Mouse (Mus musculus) forebrain, embryonic 15.5 days (tissue): ENCODE measurements around the gene Rassf5. TPM values are rescaled to one million over a fixed set of nuclear protein-coding genes. Genes with fewer than 3 reads are reported as not detected.

Experiments used
- ATAC-seq: fragments of 200-750 bp; cut with Nextera tagmentation; replicated peaks from 2 replicates; pipeline ENCODE4 v1.8.0; 2017; ENCODE audit warnings: mild to moderate bottlenecking, moderate TSS enrichment, moderate library complexity
- H3K27ac ChIP-seq: fragments of 300-500 bp; sonication (generic); replicated peaks from 2 replicates; pipeline ENCODE4 v1.5.1; 2015; ENCODE audit warnings: mild to moderate bottlenecking, inconsistent platforms
- H3K27me3 ChIP-seq: fragments of 300-500 bp; sonication (generic); 2 replicates; pipeline ENCODE4 v1.6.1; 2015; ENCODE audit warnings: inconsistent platforms
- H3K36me3 ChIP-seq: fragments of 300-500 bp; sonication (generic); 2 replicates; pipeline ENCODE4 v1.6.1; 2015; ENCODE audit warnings: mild to moderate bottlenecking, inconsistent platforms
- H3K4me1 ChIP-seq: fragments of 300-500 bp; sonication (generic); 2 replicates; pipeline ENCODE4 v1.6.1; 2015; ENCODE audit warnings: inconsistent platforms
- H3K4me2 ChIP-seq: fragments of 300-500 bp; sonication (generic); replicated peaks from 2 replicates; pipeline ENCODE4 v1.6.1; 2015; ENCODE audit warnings: mild to moderate bottlenecking, inconsistent platforms
- H3K4me3 ChIP-seq: fragments of 300-500 bp; sonication (generic); 2 replicates; pipeline ENCODE4 v1.5.1; 2015; ENCODE audit warnings: mild to moderate bottlenecking, inconsistent platforms
- H3K9ac ChIP-seq: fragments of 300-500 bp; sonication (generic); replicated peaks from 2 replicates; pipeline ENCODE4 v1.6.1; 2015; ENCODE audit warnings: mild to moderate bottlenecking, inconsistent platforms
- H3K9me3 ChIP-seq: fragments of 300-500 bp; sonication (generic); 2 replicates; pipeline ENCODE4 v1.6.1; 2016; ENCODE audit warnings: inconsistent platforms
- WGBS: fragments of 180-500 bp; shearing (Covaris S2); methylation state at CpG from one replicate; pipeline ENCODE4 v1.1.7; 2015; ENCODE audit warnings: mixed read lengths; 5-methylcytosine and 5-hydroxymethylcytosine counted together
- polyA plus RNA-seq: library from polyadenylated mRNA; unstranded; fragments of >200 nt; fragmentation: Nextera tagmentation; extraction: Ambion mirVana; gene quantifications from 2 replicates; pipeline ENCODE4 v1.2.1, GENCODE M21; 2015

Gene Rassf5
- polyA plus RNA-seq, 1 experiment from 2014 or later = 1.8 TPM

- Histone ChIP-seq H3K4me3 (no peak overlapping the region), H3K9me3 (no peaks in the 10 kb centered on the region), H3K27ac (no peak overlapping the region), H3K36me3 (no peaks in the 10 kb centered on the region), H3K27me3 (no peaks in the 10 kb centered on the region), H3K4me2 (no peak overlapping the region), H3K9ac (no peak overlapping the region), H3K4me1 (no peaks in the 10 kb centered on the region)
- no peak for ATAC-seq
- 82% methylated on average over 4 of the region's 4 CpGs for WGBS
These were observed 43.7 kb downstream of the Rassf5 start for GRCm38 (mm10) chr1:131201391-131201790.

GRCm38 (mm10) chr1:131200588-131200987 is 44.5 kb downstream of the Rassf5 start:
- ATAC-seq = no peak
- Histone ChIP-seq H3K4me3 (no peak overlapping the region), H3K36me3 (no peaks in the 10 kb centered on the region), H3K27ac (no peak overlapping the region), H3K9ac (no peak overlapping the region), H3K4me1 (no peaks in the 10 kb centered on the region), H3K9me3 (no peaks in the 10 kb centered on the region), H3K4me2 (no peak overlapping the region), H3K27me3 (no peaks in the 10 kb centered on the region)
- WGBS = 58% methylated on average over 10 of the region's 10 CpGs

- Histone ChIP-seq H3K27ac (no peak overlapping the region), H3K9me3 (no peaks in the 10 kb centered on the region), H3K9ac (no peak overlapping the region), H3K4me3 (no peak overlapping the region), H3K4me2 (no peak overlapping the region), H3K36me3 (no peaks in the 10 kb centered on the region), H3K4me1 (no peaks in the 10 kb centered on the region), H3K27me3 (no peaks in the 10 kb centered on the region)
- 67% methylated on average over 12 of the region's 12 CpGs for WGBS
- ATAC-seq = no peak
These were observed 45.1 kb downstream of the Rassf5 start for GRCm38 (mm10) chr1:131199976-131200375.

GRCm38 (mm10) chr1:131199118-131199821 is 45.8 kb downstream of the Rassf5 start:
- H3K27ac ChIP-seq = no peak overlapping the region
- no peak overlapping the region for H3K4me2 ChIP-seq
- WGBS = 80% methylated on average over 18 of the region's 18 CpGs
- H3K4me3 ChIP-seq = no peak overlapping the region
- no peaks in the 10 kb centered on the region for H3K27me3 ChIP-seq
- no peak overlapping the region for H3K9ac ChIP-seq
- no peak for ATAC-seq
- no peaks in the 10 kb centered on the region for H3K4me1 ChIP-seq
- H3K9me3 ChIP-seq = no peaks in the 10 kb centered on the region
- no peaks in the 10 kb centered on the region for H3K36me3 ChIP-seq

GRCm38 (mm10) chr1:131198417-131198960 is 46.6 kb downstream of the Rassf5 start:
- Histone ChIP-seq H3K4me3 (no peak overlapping the region), H3K27me3 (no peaks in the 10 kb centered on the region), H3K9ac (no peak overlapping the region), H3K27ac (no peak overlapping the region), H3K9me3 (no peaks in the 10 kb centered on the region), H3K36me3 (no peaks in the 10 kb centered on the region), H3K4me1 (no peaks in the 10 kb centered on the region), H3K4me2 (no peak overlapping the region)
- no peak for ATAC-seq
- WGBS = 73% methylated on average over 9 of the region's 9 CpGs

GRCm38 (mm10) chr1:131196107-131196506 is 49.0 kb downstream of the Rassf5 start:
- no peak overlapping the region for H3K27ac ChIP-seq
- no peaks in the 10 kb centered on the region for H3K36me3 ChIP-seq
- no peaks in the 10 kb centered on the region for H3K4me1 ChIP-seq
- no peak overlapping the region for H3K9ac ChIP-seq
- no peak for ATAC-seq
- H3K9me3 ChIP-seq = no peaks in the 10 kb centered on the region
- 66% methylated on average over 2 of the region's 2 CpGs for WGBS
- H3K4me3 ChIP-seq = no peak overlapping the region
- H3K4me2 ChIP-seq = no peak overlapping the region
- H3K27me3 ChIP-seq = no peaks in the 10 kb centered on the region

GRCm38 (mm10) chr1:131195653-131196052 is 49.4 kb downstream of the Rassf5 start:
- 91% methylated on average over 7 of the region's 7 CpGs for WGBS
- no peaks in the 10 kb centered on the region for H3K9me3 ChIP-seq
- no peak overlapping the region for H3K9ac ChIP-seq
- no peak for ATAC-seq
- no peaks in the 10 kb centered on the region for H3K4me1 ChIP-seq
- no peak overlapping the region for H3K4me3 ChIP-seq
- no peak overlapping the region for H3K27ac ChIP-seq
- no peaks in the 10 kb centered on the region for H3K27me3 ChIP-seq
- no peaks in the 10 kb centered on the region for H3K36me3 ChIP-seq
- H3K4me2 ChIP-seq = no peak overlapping the region

- WGBS = 63% methylated on average over 3 of the region's 3 CpGs
- H3K4me3 ChIP-seq = no peak overlapping the region
- no peak overlapping the region for H3K4me2 ChIP-seq
- no peaks in the 10 kb centered on the region for H3K27me3 ChIP-seq
- no peak for ATAC-seq
- H3K27ac ChIP-seq = no peak overlapping the region
- no peaks in the 10 kb centered on the region for H3K9me3 ChIP-seq
- H3K36me3 ChIP-seq = no peaks in the 10 kb centered on the region
- no peak overlapping the region for H3K9ac ChIP-seq
- H3K4me1 ChIP-seq = no peaks in the 10 kb centered on the region
These were observed 51.3 kb downstream of the Rassf5 start for GRCm38 (mm10) chr1:131193746-131194145.

- H3K4me2 ChIP-seq = no peak overlapping the region
- no peaks in the 10 kb centered on the region for H3K36me3 ChIP-seq
- WGBS = 96% methylated on average over 5 of the region's 5 CpGs
These were observed 56.4 kb downstream of the Rassf5 start for GRCm38 (mm10) chr1:131188655-131189054.

GRCm38 (mm10) chr1:131187856-131188255 is 57.2 kb downstream of the Rassf5 start:
- Histone ChIP-seq H3K36me3 (no peaks in the 10 kb centered on the region), H3K27ac (no peak overlapping the region), H3K9me3 (no peaks in the 10 kb centered on the region), H3K4me2 (no peak overlapping the region), H3K27me3 (no peaks in the 10 kb centered on the region), H3K4me3 (no peak overlapping the region), H3K4me1 (no peaks in the 10 kb centered on the region), H3K9ac (no peak overlapping the region)
- no peak for ATAC-seq
- WGBS = 94% methylated on average over 5 of the region's 5 CpGs

More at GRCm38 (mm10) chr1:131188655-131189054, 56.4 kb downstream of the Rassf5 start:
- Histone ChIP-seq H3K27me3 (no peaks in the 10 kb centered on the region), H3K4me3 (no peak overlapping the region), H3K4me1 (no peaks in the 10 kb centered on the region), H3K27ac (no peak overlapping the region), H3K9ac (no peak overlapping the region), H3K9me3 (no peaks in the 10 kb centered on the region)
- ATAC-seq = no peak

- Histone ChIP-seq H3K4me2 (no peak overlapping the region), H3K27me3 (no peaks in the 10 kb centered on the region), H3K9me3 (no peaks in the 10 kb centered on the region), H3K4me3 (no peak overlapping the region), H3K4me1 (no peaks in the 10 kb centered on the region), H3K27ac (no peak overlapping the region), H3K9ac (no peak overlapping the region), H3K36me3 (no peaks in the 10 kb centered on the region)
- 74% methylated on average over 6 of the region's 6 CpGs for WGBS
- no peak for ATAC-seq
These were observed 58.1 kb downstream of the Rassf5 start for GRCm38 (mm10) chr1:131186995-131187394.

GRCm38 (mm10) chr1:131185821-131186506 is 59.1 kb downstream of the Rassf5 start:
- Histone ChIP-seq H3K9me3 (no peaks in the 10 kb centered on the region), H3K36me3 (no peaks in the 10 kb centered on the region), H3K4me3 (no peak overlapping the region), H3K4me1 (no peaks in the 10 kb centered on the region), H3K27me3 (no peaks in the 10 kb centered on the region), H3K4me2 (no peak overlapping the region), H3K27ac (no peak overlapping the region), H3K9ac (no peak overlapping the region)
- WGBS = 89% methylated on average over 13 of the region's 13 CpGs
- no peak for ATAC-seq
